ENCODE assay signal across 25 mouse cellular contexts in the genomic region with DNA sequence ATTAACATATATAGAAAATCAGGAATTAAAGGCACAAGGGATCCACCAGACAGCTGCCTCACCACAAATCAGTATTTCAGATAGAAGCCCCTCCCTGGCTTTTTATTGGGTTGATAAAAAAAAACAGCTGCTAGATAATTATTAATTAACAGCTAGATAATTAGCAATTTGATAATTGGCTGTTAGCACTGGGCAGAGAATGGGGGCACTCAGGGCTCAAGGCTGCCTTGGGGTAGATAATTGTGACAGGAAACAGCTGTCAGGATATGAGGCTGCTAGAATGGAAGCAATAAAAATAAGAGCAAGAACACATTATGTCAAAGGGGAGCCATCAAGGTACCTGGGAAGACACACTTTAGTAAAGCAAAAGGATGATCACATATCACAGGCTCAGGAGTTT. TPM values are rescaled to one million over a fixed set of nuclear protein-coding genes. Genes with fewer than 3 reads are reported as not detected.
DNase-seq lines count a peak whose midpoint lies in the region; ATAC-seq and TF ChIP-seq lines count a peak whose summit lies in the region.
"Had no signal": no experiment of that assay in that cellular context is flagged by ENCODE, and none has a peak within 500 bp of the region (broad histone marks: within the 10 kb centered on the region; RNA-seq: fewer than 3 reads in every experiment).

No protein-coding gene starts in this region.

- intact Hi-C loops in heart, adult 2 months (cut with DNase I), result no loop called here
- intact Hi-C loops in heart, postnatal 36 days (cut with DNase I), result loop anchor here (1.0 to 5.0 kb wide), 2 partner anchors 50 to 112 kb away; partner anchors contain the start of genes Bola2, Mapk3 and Slx1b

- no peak for TF ChIP-seq RAD21 in CH12.LX (IDR thresholded peaks at IDR 0.05; ENCODE audit: low read depth, low read length)

- H3K36me3 ChIP-seq in heart, adult 2 months (ENCODE audit: control insufficient read depth, insufficient read depth, low read length), result no peaks in the 10 kb centered on the region
- H3K36me3 ChIP-seq in kidney, embryonic 14.5 days (ENCODE audit: control insufficient read depth, insufficient read depth, low read length), result no peaks in the 10 kb centered on the region
- no peaks in the 10 kb centered on the region for H3K36me3 ChIP-seq in CH12.LX (replicated peaks in 1 of 2; ENCODE audit: control insufficient read depth in 1 of 2, insufficient read depth in 1 of 2, low read length in 1 of 2)
- H3K36me3 ChIP-seq: embryonic facial prominence, embryonic 12.5 days; heart, embryonic 10.5 days; hindbrain, embryonic 13.5 days had no signal

- H3K4me2 ChIP-seq in kidney, embryonic 14.5 days (replicated peaks; ENCODE audit: low read depth, low read length), result no peak overlapping the region
- no peak overlapping the region for H3K4me2 ChIP-seq in CH12.LX (ENCODE audit: insufficient read depth, low read depth, poor library complexity, severe bottlenecking)
- H3K4me2 ChIP-seq: embryonic facial prominence, embryonic 12.5 days; hindbrain, embryonic 13.5 days had no signal

- no peak overlapping the region for H3K4me3 ChIP-seq in heart, adult 2 months
- H3K4me3 ChIP-seq in kidney, embryonic 14.5 days (ENCODE audit: low read length), result no peak overlapping the region
- H3K4me3 ChIP-seq in CH12.LX (replicated peaks in 1 of 3; ENCODE audit: low read depth in 2 of 3, low read length in 2 of 3, poor library complexity in 1 of 3), result no peak overlapping the region
- H3K4me3 ChIP-seq: embryonic facial prominence, embryonic 12.5 days; heart, embryonic 10.5 days; hindbrain, embryonic 13.5 days had no signal

- TF ChIP-seq CTCF in heart, adult 2 months (IDR thresholded peaks at IDR 0.05), result no peak
- no peak for TF ChIP-seq CTCF in CH12.LX (conservative IDR thresholded peaks at IDR 0.05 in 1 of 2, IDR thresholded peaks at IDR 0.05 in 1 of 2; ENCODE audit: low read depth in 2 of 2, low read length in 2 of 2)
- TF ChIP-seq CTCF in brain, embryonic 14.5 days (IDR thresholded peaks at IDR 0.05; ENCODE audit: borderline replicate concordance, extremely low read depth, insufficient read depth, insufficient read length), result no peak

- DNase-seq in heart, adult 2 months, result no peak
- DNase-seq in heart, postnatal 36 days, result no peak
- no peak for DNase-seq in kidney, postnatal 25 days
- DNase-seq in CH12.LX (ENCODE audit: extremely low read depth), result no peak
- peak; percentile 2 for DNase-seq in brain, embryonic 14.5 days (ENCODE audit: low read depth)
- DNase-seq in adrenal gland, postnatal 10 days, result no peak
- DNase-seq: adrenal gland, postnatal 36 days; cerebellum, adult 11-12 months; cerebellum, adult 9-10 months; cerebellum, postnatal 25 days; gastrocnemius, postnatal 36 days; kidney, adult 11 months had no signal

- no peak for TF ChIP-seq POLR2A in heart, adult 2 months (IDR thresholded peaks at IDR 0.05; ENCODE audit: insufficient read depth, low read depth, low read length)
- TF ChIP-seq POLR2A in CH12.LX (IDR thresholded peaks at IDR 0.05; ENCODE audit: low read depth, low read length), result no peak
- no peak for TF ChIP-seq POLR2A in brain, embryonic 14.5 days (IDR thresholded peaks at IDR 0.05; ENCODE audit: borderline replicate concordance, extremely low read depth, insufficient read depth, insufficient read length, poor library complexity, severe bottlenecking)

- H3K27me3 ChIP-seq in heart, adult 2 months (ENCODE audit: control insufficient read depth, insufficient read depth, low read length), result no peaks in the 10 kb centered on the region
- no peaks in the 10 kb centered on the region for H3K27me3 ChIP-seq in kidney, embryonic 14.5 days (ENCODE audit: control insufficient read depth, insufficient read depth, low read length)
- no peaks in the 10 kb centered on the region for H3K27me3 ChIP-seq in CH12.LX (replicated peaks)
- H3K27me3 ChIP-seq: embryonic facial prominence, embryonic 12.5 days; hindbrain, embryonic 13.5 days; Patski had no signal

- TF ChIP-seq EP300 in heart, adult 2 months (IDR thresholded peaks at IDR 0.05; ENCODE audit: insufficient read depth, low read depth, low read length), result no peak
- no peak for TF ChIP-seq EP300 in CH12.LX (IDR thresholded peaks at IDR 0.05; ENCODE audit: low read length)

- dilution Hi-C loops in CH12.LX (cut with MboI; ENCODE audit: extremely low pct_ligation_motif_present, extremely low pct_unique_long_range_greater_than_20kb, low sequenced_read_pairs), result no loop called here

- no peak for ATAC-seq in kidney, embryonic 14.5 days (ENCODE audit: low FRiP score, low TSS enrichment)
- ATAC-seq: activated CD4-positive, CD25-positive, alpha-beta regulatory T cell, adult 4 months; forebrain, embryonic 16.5 days; hindbrain, postnatal 0 days; Patski had no signal

- peaks cover 11% of the 10 kb centered on the region for H3K4me1 ChIP-seq in heart, adult 2 months (ENCODE audit: control insufficient read depth, insufficient read depth, low read length)
- peaks cover 11% of the 10 kb centered on the region for H3K4me1 ChIP-seq in kidney, embryonic 14.5 days (ENCODE audit: control insufficient read depth, insufficient read depth, low read length)
- peaks cover 13 to 47% of the 10 kb centered on the region in 2 experiments for H3K4me1 ChIP-seq in CH12.LX (ENCODE audit: control insufficient read depth in 1 of 2, insufficient read depth in 2 of 2)

- H3K9ac ChIP-seq in heart, adult 2 months (ENCODE audit: low read depth, low read length), result no peak overlapping the region
- no peak overlapping the region for H3K9ac ChIP-seq in kidney, embryonic 14.5 days (ENCODE audit: low read depth, low read length)
- H3K9ac ChIP-seq in CH12.LX (ENCODE audit: insufficient read depth, low read depth), result peak overlapping the region; percentile 53
- H3K9ac ChIP-seq: embryonic facial prominence, embryonic 12.5 days; hindbrain, embryonic 13.5 days had no signal

- H3K27ac ChIP-seq in heart, adult 2 months, result peak overlapping the region; percentile 93
- H3K27ac ChIP-seq in kidney, embryonic 14.5 days (ENCODE audit: low read depth, low read length), result 0 out of 2 replicates have a peak overlapping the region, but pooled peaks have one; percentile 30
- H3K27ac ChIP-seq in CH12.LX (ENCODE audit: insufficient read depth, low read depth), result peak overlapping the region; percentile 79
- H3K27ac ChIP-seq: embryonic facial prominence, embryonic 12.5 days; heart, embryonic 10.5 days; hindbrain, embryonic 13.5 days; hindbrain, postnatal 0 days had no signal

- in situ Hi-C loops in CH12.LX (cut with MboI; ENCODE audit: low pct_ligation_motif_present, low pct_unique_long_range_greater_than_20kb, low sequenced_read_pairs), result loop anchor here (5.0 to 10.0 kb wide), 2 partner anchors 47 to 470 kb away; no protein-coding TSS in a partner anchor

- no peaks in the 10 kb centered on the region for H3K9me3 ChIP-seq in kidney, embryonic 14.5 days (ENCODE audit: control insufficient read depth, low read length)
- no peaks in the 10 kb centered on the region for H3K9me3 ChIP-seq in CH12.LX (replicated peaks; ENCODE audit: low read length)
- H3K9me3 ChIP-seq: embryonic facial prominence, embryonic 12.5 days; heart, embryonic 10.5 days; hindbrain, embryonic 13.5 days had no signal

- H3K79me2 ChIP-seq in heart, adult 2 months (replicated peaks; ENCODE audit: control insufficient read depth, insufficient read depth, low read length), result no peaks in the 10 kb centered on the region
- 0 out of 2 replicates have a peak, but pooled peaks cover 2% of the 10 kb centered on the region for H3K79me2 ChIP-seq in CH12.LX (replicated peaks; ENCODE audit: control insufficient read depth, extremely low read depth, insufficient read depth, poor library complexity, severe bottlenecking)

RNA-seq across cellular contexts. Expression of gene Sgf29, which starts 4.2 kb away (rescaled TPM):
- 10 to 100 TPM; 21.6 to 23.4 TPM for total RNA-seq in heart, adult 2 months (2021)
- 23.7 and 25.5 TPM in 2 replicates for polyA plus RNA-seq in heart, adult 2 months (2012; rRNA removed)
- 10 to 100 TPM; 21.8 to 25.2 TPM for total RNA-seq in heart, postnatal 36 days (2021)
- 35.6 and 52.5 TPM in 2 replicates for polyA plus RNA-seq in kidney, embryonic 14.5 days (2014; fragmentation: Nextera tagmentation; extraction: Ambion mirVana)
- total RNA-seq in CH12.LX (2012; rRNA removed) (45.9 and 55.6 TPM in 2 replicates), CH12.LX (2014; rRNA removed) (20.5 and 31.7 TPM in 2 replicates)
- polyA plus RNA-seq in CH12.LX (2012; ENCODE audit: insufficient read length, low read depth), result 70.0 and 71.7 TPM in 2 replicates
- 61.5 and 70.4 TPM in 2 replicates for polyA plus RNA-seq in brain, embryonic 14.5 days (2012; rRNA removed)
- 10 to 100 TPM; 31.3 to 46.9 TPM for total RNA-seq in adrenal gland, postnatal 10 days (2021)

RNA-seq across cellular contexts. Expression of gene Nupr1, which starts 14.3 kb away (rescaled TPM):
- total RNA-seq in heart, adult 2 months (2021), result 1 to 10 TPM; 4.8 to 6.5 TPM
- polyA plus RNA-seq in heart, adult 2 months (2012; rRNA removed), result 10.5 and 13.9 TPM in 2 replicates
- 1 to 10 TPM; 7.2 to 9.9 TPM for total RNA-seq in heart, postnatal 36 days (2021)
- 2.4 and 2.6 TPM in 2 replicates for polyA plus RNA-seq in kidney, embryonic 14.5 days (2014; fragmentation: Nextera tagmentation; extraction: Ambion mirVana)
- total RNA-seq in CH12.LX (2012; rRNA removed) (4.9 and 13.9 TPM in 2 replicates), CH12.LX (2014; rRNA removed) (5.5 and 6.4 TPM in 2 replicates)
- polyA plus RNA-seq in CH12.LX (2012; ENCODE audit: insufficient read length, low read depth), result 12.5 and 13.5 TPM in 2 replicates
- 2.7 and 3.9 TPM in 2 replicates for polyA plus RNA-seq in brain, embryonic 14.5 days (2012; rRNA removed)
- total RNA-seq in adrenal gland, postnatal 10 days (2021), result 10 to 100 TPM; 14.9 to 19.9 TPM

RNA-seq across cellular contexts. Expression of gene Sult1a1, which starts 31.3 kb away (rescaled TPM):
- 10 to 100 TPM; 34.1 to 34.3 TPM for total RNA-seq in heart, adult 2 months (2021)
- polyA plus RNA-seq in heart, adult 2 months (2012; rRNA removed), result 53.6 and 56.6 TPM in 2 replicates
- total RNA-seq in heart, postnatal 36 days (2021), result 10 to 100 TPM; 30.3 to 43.0 TPM
- polyA plus RNA-seq in kidney, embryonic 14.5 days (2014; fragmentation: Nextera tagmentation; extraction: Ambion mirVana), result 5.2 and 6.3 TPM in 2 replicates
- total RNA-seq in CH12.LX (2012; rRNA removed), result 0.17 and 0.34 TPM in 2 replicates
- 0.80 and 0.87 TPM in 2 replicates for total RNA-seq in CH12.LX (2014; rRNA removed)
- 0.87 and 1.4 TPM in 2 replicates for polyA plus RNA-seq in CH12.LX (2012; ENCODE audit: insufficient read length, low read depth)
- 1.5 and 1.6 TPM in 2 replicates for polyA plus RNA-seq in brain, embryonic 14.5 days (2012; rRNA removed)
- total RNA-seq in adrenal gland, postnatal 10 days (2021), result 100 to 1,000 TPM in 1 of 2 experiments, 10 to 100 TPM in 1; 53.9 to 125 TPM

RNA-seq across cellular contexts. Expression of gene Il27, which starts 50.2 kb away (rescaled TPM):
- not detected for total RNA-seq in heart, adult 2 months (2021)
- polyA plus RNA-seq in heart, adult 2 months (2012; rRNA removed), result not detected in 2 replicates
- total RNA-seq in heart, postnatal 36 days (2021), result not detected
- polyA plus RNA-seq in kidney, embryonic 14.5 days (2014; fragmentation: Nextera tagmentation; extraction: Ambion mirVana), result not detected in 2 replicates
- total RNA-seq in CH12.LX (2012; rRNA removed), result not detected in 2 replicates
- total RNA-seq in CH12.LX (2014; rRNA removed), result not detected in 2 replicates
- 0.31 TPM in 1 of 2 replicates, not detected in the other for polyA plus RNA-seq in CH12.LX (2012; ENCODE audit: insufficient read length, low read depth)
- polyA plus RNA-seq in brain, embryonic 14.5 days (2012; rRNA removed), result not detected in 2 replicates
- total RNA-seq in adrenal gland, postnatal 10 days (2021), result not detected
- total RNA-seq: adrenal gland, postnatal 36 days; gastrocnemius, adult 8-10 months; gastrocnemius, postnatal 36 days had no signal
- polyA plus RNA-seq: activated CD4-positive, CD25-positive, alpha-beta regulatory T cell, adult 4 months; cortical plate, adult 2 months; embryonic facial prominence, embryonic 12.5 days; forebrain, embryonic 11.5 days; forebrain, embryonic 16.5 days; heart, embryonic 10.5 days; heart, embryonic 14.5 days; hindbrain, embryonic 13.5 days; hindbrain, postnatal 0 days; intestine, embryonic 14.5 days had no signal

RNA-seq across cellular contexts. Expression of gene Bola2, which starts 50.3 kb away (rescaled TPM):
- 10 to 100 TPM; 49.7 to 63.7 TPM for total RNA-seq in heart, adult 2 months (2021)
- polyA plus RNA-seq in heart, adult 2 months (2012; rRNA removed), result 25.9 and 29.1 TPM in 2 replicates
- total RNA-seq in heart, postnatal 36 days (2021), result 10 to 100 TPM; 47.0 to 60.8 TPM
- polyA plus RNA-seq in kidney, embryonic 14.5 days (2014; fragmentation: Nextera tagmentation; extraction: Ambion mirVana), result 145 and 184 TPM in 2 replicates
- total RNA-seq in CH12.LX (2012; rRNA removed), result 136 and 155 TPM in 2 replicates
- 60.4 and 72.8 TPM in 2 replicates for total RNA-seq in CH12.LX (2014; rRNA removed)
- 341 and 353 TPM in 2 replicates for polyA plus RNA-seq in CH12.LX (2012; ENCODE audit: insufficient read length, low read depth)
- polyA plus RNA-seq in brain, embryonic 14.5 days (2012; rRNA removed), result 39.8 and 55.6 TPM in 2 replicates
- 10 to 100 TPM; 67.6 to 81.0 TPM for total RNA-seq in adrenal gland, postnatal 10 days (2021)

Comparison
In these comparisons a context has a peak if more than half of its experiments do, and no peak if none do; other contexts are left out.
1. H3K27ac ChIP-seq: peak in every context shown above with its lines; median percentile 93 in heart, adult 2 months; 79 in CH12.LX; 30 in kidney, embryonic 14.5 days.
2. RNA of gene Sult1a1, which starts 31.3 kb away (total RNA-seq): 53.9 to 125 TPM in adrenal gland, postnatal 10 days, 30.3 to 43.0 TPM in heart, postnatal 36 days and 34.1 to 34.3 TPM in heart, adult 2 months; 0.17 to 0.87 TPM in CH12.LX; every median in the first group is over 10 times any median in the second.